Mouse (Mus musculus): ENCODE data around the gene Pfdn6.

- TF ChIP-seq CTCF (IDR thresholded peaks at IDR 0.05; ENCODE audit: control insufficient read depth, insufficient read depth, low read length) = no peak
- TF ChIP-seq POLR2A (IDR thresholded peaks at IDR 0.05; ENCODE audit: borderline replicate concordance, control insufficient read depth, low read depth, low read length) = no peak
Observed at GRCm38 (mm10) chr17:33911052-33911812, 28.9 kb downstream of the Pfdn6 start.
